Mouse (Mus musculus): ENCODE results near the gene Rnf26.

DNA sequence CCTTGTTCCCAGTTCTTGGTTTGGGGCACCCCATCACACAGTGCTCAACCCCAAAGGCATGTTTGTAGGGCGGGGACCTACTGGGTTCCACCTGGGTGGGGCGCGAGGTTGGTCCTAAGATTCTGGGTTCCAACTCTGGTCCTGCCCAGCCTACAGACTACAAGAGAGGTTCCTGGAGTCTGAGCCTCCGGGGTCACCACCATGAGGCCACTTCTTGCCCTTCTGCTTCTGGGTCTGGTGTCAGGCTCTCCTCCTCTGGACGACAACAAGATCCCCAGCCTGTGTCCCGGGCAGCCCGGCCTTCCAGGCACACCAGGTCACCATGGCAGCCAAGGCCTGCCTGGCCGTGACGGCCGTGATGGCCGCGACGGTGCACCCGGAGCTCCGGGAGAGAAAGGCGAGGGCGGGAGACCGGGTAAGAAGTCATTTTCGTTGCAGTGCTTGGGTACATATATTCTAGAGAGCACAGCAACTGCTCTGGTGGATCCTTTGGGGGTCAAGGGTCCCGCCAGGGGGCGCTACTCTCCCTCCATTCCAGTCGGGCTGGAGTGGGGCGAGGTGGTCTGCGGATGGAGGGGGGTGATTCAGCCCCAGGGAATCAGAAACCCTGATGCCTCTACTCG is 5.6 kb downstream of the Rnf26 start:
- TF ChIP-seq CTCF (IDR thresholded peaks at IDR 0.05; ENCODE audit: low read depth) (peak; percentile 59), EP300 (IDR thresholded peaks at IDR 0.05; ENCODE audit: low read depth) (no peak)
